Mouse (Mus musculus): ENCODE data around the gene Abtb2.

DNA sequence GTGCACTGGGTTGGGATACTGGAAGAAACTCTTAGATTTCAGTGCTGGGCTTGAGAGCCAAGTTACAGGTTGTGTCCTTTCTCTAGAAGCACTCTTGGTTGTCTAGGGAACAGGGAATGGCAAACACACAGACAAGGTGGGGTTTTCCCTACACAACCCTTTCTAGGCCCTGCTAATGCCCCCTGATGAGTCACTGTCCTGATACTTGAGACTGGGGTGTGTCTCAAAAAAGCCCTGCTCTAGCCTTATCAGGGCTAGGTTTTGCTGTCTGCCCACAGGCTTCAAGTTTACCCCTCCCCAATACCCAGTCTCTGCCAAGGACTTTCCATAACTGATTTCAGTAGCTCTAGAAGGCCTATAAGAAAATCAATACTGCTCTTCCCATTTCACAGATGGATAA, 89.9 kb downstream of the Abtb2 start:
- TF ChIP-seq POLR2A (IDR thresholded peaks at IDR 0.05; ENCODE audit: low read depth, low read length) (no peak), CTCF (IDR thresholded peaks at IDR 0.05; ENCODE audit: borderline replicate concordance, insufficient read depth, low read length) (no peak)
